Mouse (Mus musculus): ENCODE data around the gene Shroom2. TPM values are rescaled to one million over a fixed set of nuclear protein-coding genes. Genes with fewer than 3 reads are reported as not detected.

Gene Shroom2
- polyA plus RNA-seq, 1 experiment from 2014 or later = 5.6 TPM

- H3K27ac ChIP-seq = no peak overlapping the region
- peaks cover 2% of the 10 kb centered on the region; the same call in 1 of the 2 replicates for H3K27me3 ChIP-seq (replicated peaks)
- no peaks in the 10 kb centered on the region for H3K9me3 ChIP-seq
- no peak overlapping the region for H3K4me2 ChIP-seq (replicated peaks)
- no peaks in the 10 kb centered on the region for H3K4me1 ChIP-seq (replicated peaks)
- H3K9ac ChIP-seq = no peak overlapping the region
- no peak for ATAC-seq
- no peaks in the 10 kb centered on the region for H3K36me3 ChIP-seq
- 79% methylated on average over 2 of the region's 2 CpGs for WGBS
- no peak overlapping the region for H3K4me3 ChIP-seq (replicated peaks)
Measured at GRCm38 (mm10) chrX:152679190-152679814, 90.0 kb downstream of the Shroom2 start.

GRCm38 (mm10) chrX:152676357-152676756 lies 92.9 kb downstream of the Shroom2 start:
- WGBS = 59% methylated on average over 3 of the region's 3 CpGs
- no peaks in the 10 kb centered on the region for H3K9me3 ChIP-seq
- ATAC-seq = no peak
- H3K27me3 ChIP-seq (replicated peaks) = peaks cover 2% of the 10 kb centered on the region; the same call in 1 of the 2 replicates
- H3K4me1 ChIP-seq (replicated peaks) = no peaks in the 10 kb centered on the region
- H3K36me3 ChIP-seq = no peaks in the 10 kb centered on the region
- H3K4me2 ChIP-seq (replicated peaks) = no peak overlapping the region
- H3K4me3 ChIP-seq (replicated peaks) = no peak overlapping the region
- H3K27ac ChIP-seq = no peak overlapping the region
- no peak overlapping the region for H3K9ac ChIP-seq

GRCm38 (mm10) chrX:152673431-152673830 lies 95.8 kb downstream of the Shroom2 start:
- Histone ChIP-seq H3K4me2 (replicated peaks) (no peak overlapping the region), H3K27me3 (replicated peaks) (no peaks in the 10 kb centered on the region), H3K4me3 (replicated peaks) (no peak overlapping the region), H3K4me1 (replicated peaks) (no peaks in the 10 kb centered on the region), H3K9ac (no peak overlapping the region), H3K27ac (no peak overlapping the region), H3K36me3 (no peaks in the 10 kb centered on the region), H3K9me3 (no peaks in the 10 kb centered on the region)
- ATAC-seq = no peak
- WGBS = 76% methylated on average over 3 of the region's 3 CpGs

GRCm38 (mm10) chrX:152657363-152658036 lies 111.8 kb downstream of the Shroom2 start:
- Histone ChIP-seq H3K9me3 (no peaks in the 10 kb centered on the region), H3K4me1 (replicated peaks) (no peaks in the 10 kb centered on the region), H3K27me3 (replicated peaks) (peaks cover 2% of the 10 kb centered on the region; the same call in 1 of the 2 replicates), H3K27ac (no peak overlapping the region), H3K4me2 (replicated peaks) (no peak overlapping the region), H3K4me3 (replicated peaks) (no peak overlapping the region), H3K36me3 (no peaks in the 10 kb centered on the region), H3K9ac (no peak overlapping the region)
- ATAC-seq = no peak
- WGBS = 51% methylated on average over 4 of the region's 4 CpGs

- no peak overlapping the region for H3K4me2 ChIP-seq (replicated peaks)
- no peak for ATAC-seq
- WGBS = 74% methylated on average over 2 of the region's 2 CpGs
- H3K36me3 ChIP-seq = no peaks in the 10 kb centered on the region
- no peak overlapping the region for H3K27ac ChIP-seq
- no peak overlapping the region for H3K4me3 ChIP-seq (replicated peaks)
- no peaks in the 10 kb centered on the region for H3K9me3 ChIP-seq
- no peak overlapping the region for H3K9ac ChIP-seq
- peaks cover 2% of the 10 kb centered on the region; the same call in 1 of the 2 replicates for H3K27me3 ChIP-seq (replicated peaks)
- no peaks in the 10 kb centered on the region for H3K4me1 ChIP-seq (replicated peaks)
Measured at GRCm38 (mm10) chrX:152656609-152656939, 112.7 kb downstream of the Shroom2 start.

GRCm38 (mm10) chrX:152655796-152656608 lies 113.3 kb downstream of the Shroom2 start:
- Histone ChIP-seq H3K9ac (no peak overlapping the region), H3K4me3 (replicated peaks) (no peak overlapping the region), H3K4me1 (replicated peaks) (no peaks in the 10 kb centered on the region), H3K4me2 (replicated peaks) (no peak overlapping the region), H3K27ac (no peak overlapping the region), H3K9me3 (no peaks in the 10 kb centered on the region), H3K27me3 (replicated peaks) (0 out of 2 replicates have a peak, but pooled peaks cover 2% of the 10 kb centered on the region), H3K36me3 (no peaks in the 10 kb centered on the region)
- 64% methylated on average over 8 of the region's 8 CpGs for WGBS
- ATAC-seq = no peak

GRCm38 (mm10) chrX:152652676-152653075 lies 116.6 kb downstream of the Shroom2 start:
- H3K36me3 ChIP-seq = no peaks in the 10 kb centered on the region
- H3K4me2 ChIP-seq (replicated peaks) = no peak overlapping the region
- ATAC-seq = no peak
- no peak overlapping the region for H3K27ac ChIP-seq
- 75% methylated on average over 2 of the region's 2 CpGs for WGBS
- no peak overlapping the region for H3K4me3 ChIP-seq (replicated peaks)
- H3K4me1 ChIP-seq (replicated peaks) = no peaks in the 10 kb centered on the region
- H3K9me3 ChIP-seq = no peaks in the 10 kb centered on the region
- H3K9ac ChIP-seq = no peak overlapping the region
- 0 out of 2 replicates have a peak, but pooled peaks cover 2% of the 10 kb centered on the region for H3K27me3 ChIP-seq (replicated peaks)

GRCm38 (mm10) chrX:152644827-152645226 lies 124.4 kb downstream of the Shroom2 start:
- Histone ChIP-seq H3K4me1 (replicated peaks) (no peaks in the 10 kb centered on the region), H3K4me3 (replicated peaks) (no peak overlapping the region), H3K27me3 (replicated peaks) (no peaks in the 10 kb centered on the region), H3K27ac (no peak overlapping the region), H3K9me3 (no peaks in the 10 kb centered on the region), H3K9ac (no peak overlapping the region), H3K36me3 (no peaks in the 10 kb centered on the region), H3K4me2 (replicated peaks) (no peak overlapping the region)
- no peak for ATAC-seq
- WGBS = 51% methylated on average over 4 of the region's 4 CpGs

GRCm38 (mm10) chrX:152643679-152644638 lies 125.3 kb downstream of the Shroom2 start:
- no peaks in the 10 kb centered on the region for H3K9me3 ChIP-seq
- H3K4me3 ChIP-seq (replicated peaks) = no peak overlapping the region
- H3K4me1 ChIP-seq (replicated peaks) = no peaks in the 10 kb centered on the region
- H3K9ac ChIP-seq = no peak overlapping the region
- no peaks in the 10 kb centered on the region for H3K27me3 ChIP-seq (replicated peaks)
- H3K36me3 ChIP-seq = no peaks in the 10 kb centered on the region
- no peak for ATAC-seq
- 60% methylated on average over 11 of the region's 11 CpGs for whole genome bisulfite sequencing
- no peak overlapping the region for H3K27ac ChIP-seq
- no peak overlapping the region for H3K4me2 ChIP-seq (replicated peaks)

- Histone ChIP-seq H3K4me3 (replicated peaks) (no peak overlapping the region), H3K27me3 (replicated peaks) (no peaks in the 10 kb centered on the region), H3K27ac (no peak overlapping the region), H3K9ac (no peak overlapping the region), H3K4me1 (replicated peaks) (no peaks in the 10 kb centered on the region), H3K4me2 (replicated peaks) (no peak overlapping the region), H3K36me3 (no peaks in the 10 kb centered on the region), H3K9me3 (no peaks in the 10 kb centered on the region)
- ATAC-seq = no peak
Measured at GRCm38 (mm10) chrX:152643201-152643600, 126.1 kb downstream of the Shroom2 start.

GRCm38 (mm10) chrX:152642627-152643026 lies 126.6 kb downstream of the Shroom2 start:
- H3K4me1 ChIP-seq (replicated peaks) = no peaks in the 10 kb centered on the region
- no peak overlapping the region for H3K27ac ChIP-seq
- H3K9ac ChIP-seq = no peak overlapping the region
- no peaks in the 10 kb centered on the region for H3K36me3 ChIP-seq
- H3K4me3 ChIP-seq (replicated peaks) = no peak overlapping the region
- no peak overlapping the region for H3K4me2 ChIP-seq (replicated peaks)
- 52% methylated on average over 2 of the region's 2 CpGs for WGBS
- ATAC-seq = no peak
- H3K27me3 ChIP-seq (replicated peaks) = no peaks in the 10 kb centered on the region
- H3K9me3 ChIP-seq = no peaks in the 10 kb centered on the region

GRCm38 (mm10) chrX:152635397-152635796 lies 133.9 kb downstream of the Shroom2 start:
- no peak for ATAC-seq
- no peaks in the 10 kb centered on the region for H3K27me3 ChIP-seq (replicated peaks)
- H3K4me3 ChIP-seq (replicated peaks) = no peak overlapping the region
- H3K9ac ChIP-seq = no peak overlapping the region
- H3K4me1 ChIP-seq (replicated peaks) = no peaks in the 10 kb centered on the region
- H3K36me3 ChIP-seq = no peaks in the 10 kb centered on the region
- no peak overlapping the region for H3K27ac ChIP-seq
- H3K4me2 ChIP-seq (replicated peaks) = no peak overlapping the region
- WGBS = 89% methylated on average over 12 of the region's 12 CpGs
- no peaks in the 10 kb centered on the region for H3K9me3 ChIP-seq
